Mouse (Mus musculus) layer of hippocampus, adult 8-10 months (tissue): ENCODE data around the gene Abca8a. TPM values are rescaled to one million over a fixed set of nuclear protein-coding genes. Genes with fewer than 3 reads are reported as not detected.
"Not testable (repeated sequence)": the region's sequence is repeated elsewhere in the genome, so short reads cannot be mapped to it uniquely, and the experiment has no call there.

Experiments
- DNase-seq, 2 experiments: peaks; one replicate each; pipeline ENCODE4 v3.0.0; 2022; ENCODE audit warnings: low spot score in 2 of 2
- total RNA-seq, 4 experiments: library from RNA; stranded (reverse); gene quantifications; 2 replicates each; pipeline ENCODE4 v1.2.4; 2022

Abca8a gene
- total RNA-seq, 4 experiments from 2014 or later = 7.5 to 17.7 (median 12.2) TPM

DNA sequence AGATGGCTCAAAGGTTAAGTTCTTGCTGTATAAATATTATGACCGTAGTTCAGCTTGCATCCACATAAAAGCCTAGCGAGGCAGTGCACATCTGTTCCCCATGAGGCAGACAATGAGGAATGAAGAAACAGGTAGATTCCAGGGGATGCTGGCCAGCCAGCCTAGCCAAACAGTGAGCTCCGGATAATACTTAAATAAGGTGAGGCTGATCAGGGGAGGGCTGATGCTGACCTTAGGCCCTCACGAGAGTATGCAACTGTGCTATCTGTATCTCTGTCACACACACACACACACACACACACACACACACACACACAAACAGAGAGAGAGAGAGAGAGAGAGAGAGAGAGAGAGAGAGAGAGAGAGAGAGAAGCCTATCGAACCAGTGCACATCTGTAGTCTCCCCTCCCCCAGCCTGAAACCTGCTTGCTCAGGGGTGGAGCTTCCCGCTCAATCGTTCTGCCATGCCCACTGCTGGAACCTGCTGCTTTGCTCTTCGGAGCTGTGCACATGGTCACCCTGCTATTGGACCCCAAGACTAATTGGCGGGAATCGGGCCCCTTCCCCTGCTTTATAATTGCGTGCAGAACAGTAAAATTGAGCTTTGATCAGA, 108.2 kb downstream of the Abca8a start:
- DNase-seq = not testable (repeated sequence)

DNA sequence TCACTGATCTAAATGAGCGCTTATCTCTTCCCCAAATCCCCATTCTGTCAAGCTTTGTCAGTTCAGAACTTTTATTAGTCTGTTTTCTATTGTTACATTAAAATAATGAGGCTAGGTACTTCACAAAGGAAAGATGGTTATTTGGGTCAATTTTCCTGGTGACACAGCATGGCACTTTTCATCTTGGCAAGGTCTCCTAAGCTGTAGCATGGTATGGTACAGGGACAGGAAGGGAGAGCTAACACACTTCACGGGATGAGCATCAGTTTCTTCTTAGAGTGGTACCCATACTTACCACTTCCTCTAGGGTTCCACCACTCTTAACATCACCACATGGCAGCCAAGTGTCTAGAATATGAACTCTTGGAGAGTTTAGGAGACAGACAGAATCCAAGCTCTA, 113.9 kb downstream of the Abca8a start:
- no peak for DNase-seq

Other genes with a start within 250 kb of the Abca8a start
- 10 to 100 TPM; 12.4 to 13.9 (median 12.6) TPM for gene Abca8b, start 100.1 kb downstream of the Abca8a start, total RNA-seq
- gene Abca9, start 72.2 kb upstream of the Abca8a start, total RNA-seq = 10 to 100 TPM in 2 of 4 experiments, 1 to 10 TPM in 2; 7.1 to 17.0 (median 10.4) TPM
- 1 to 10 TPM; 2.1 to 2.8 (median 2.3) TPM for gene Abca6, start 155.8 kb upstream of the Abca8a start, total RNA-seq
- gene Abca5, start 241.7 kb upstream of the Abca8a start, total RNA-seq = 10 to 100 TPM; 35.1 to 50.5 (median 39.3) TPM